Mouse (Mus musculus): ENCODE measurements around the gene Prpsap1.

- TF ChIP-seq POLR2A (IDR thresholded peaks at IDR 0.05; ENCODE audit: low read depth, low read length) = no peak
- no peak for TF ChIP-seq CTCF (IDR thresholded peaks at IDR 0.05; ENCODE audit: borderline replicate concordance, insufficient read depth, low read length)
Measured at GRCm38 (mm10) chr11:116481776-116482175, 12.2 kb downstream of the Prpsap1 start.

Data from embryonic fibroblast, embryonic 13.5 days (primary cell).